Mouse (Mus musculus): ENCODE measurements around the gene Elp1.

- TF ChIP-seq ZC3H11A (IDR thresholded peaks at IDR 0.05; ENCODE audit: borderline replicate concordance, low read depth, low read length) (no peak), MAFK (IDR thresholded peaks at IDR 0.05; ENCODE audit: insufficient read depth, low read depth, low read length) (no peak), HCFC1 (IDR thresholded peaks at IDR 0.05; ENCODE audit: borderline replicate concordance, insufficient read depth, low read length) (no peak)
Observed at GRCm38 (mm10) chr4:56756966-56757600, 45.0 kb downstream of the Elp1 start.
